ENCODE assay signal across 10 mouse cellular contexts in the genomic region with DNA sequence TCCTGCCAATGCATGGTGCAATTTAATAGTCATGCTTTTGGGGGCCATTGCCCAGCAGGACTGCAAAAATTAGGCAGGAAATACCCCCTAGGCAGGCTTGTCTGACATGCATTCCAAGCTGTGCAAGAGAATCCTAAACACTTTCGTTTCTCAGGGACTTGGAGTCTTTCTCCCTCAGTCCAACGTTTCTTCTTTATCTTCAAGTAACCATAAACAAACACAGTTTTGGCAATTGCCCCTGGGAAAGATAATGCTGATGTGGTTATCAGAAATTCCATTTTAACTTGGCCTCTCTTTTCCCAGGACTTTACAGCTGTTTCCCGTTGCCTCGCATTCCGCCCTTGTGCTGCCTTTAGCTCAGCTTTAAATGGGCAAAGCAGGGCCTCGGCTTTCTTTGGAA.
DNase-seq lines count a peak whose midpoint lies in the region; ATAC-seq and TF ChIP-seq lines count a peak whose summit lies in the region.
"Had no signal": no experiment of that assay in that cellular context is flagged by ENCODE, and none has a peak within 500 bp of the region (broad histone marks: within the 10 kb centered on the region; RNA-seq: fewer than 3 reads in every experiment).

No protein-coding gene starts in this region.

- no peak overlapping the region for H3K9ac ChIP-seq in lung, embryonic 16.5 days (ENCODE audit: low read length)
- H3K9ac ChIP-seq in midbrain, embryonic 11.5 days (ENCODE audit: low read length) = no peak overlapping the region
- H3K9ac ChIP-seq: neural tube, embryonic 13.5 days had no signal

- DNase-seq in gastrocnemius, adult 2 months = no peak
- no peak for DNase-seq in gastrocnemius, postnatal 14 days
- peak; percentile 69 for DNase-seq in fibroblast of lung, adult 2 months (ENCODE audit: low read depth)
- DNase-seq in kidney, adult 9 months = peak; percentile 41
- DNase-seq in midbrain, embryonic 11.5 days (ENCODE audit: low spot score, missing footprints) = no peak
- no peak for DNase-seq in cerebellum, postnatal 25 days
- DNase-seq in neural tube, embryonic 10.5 days (ENCODE audit: extremely low spot score, low spot score) = no peak
- DNase-seq: left cerebral cortex, postnatal 4 days had no signal

- intact Hi-C loops in gastrocnemius, adult 2 months (cut with DNase I) = no loop called here
- intact Hi-C loops in gastrocnemius, postnatal 14 days (cut with DNase I; ENCODE audit: low total_unique reads) = no loop called here

- TF ChIP-seq CTCF in gastrocnemius, adult 2 months (IDR thresholded peaks at IDR 0.05) = no peak

- peaks cover 24% of the 10 kb centered on the region for H3K4me1 ChIP-seq in lung, embryonic 16.5 days (replicated peaks; ENCODE audit: control insufficient read depth, insufficient read depth, low read length)
- no peaks in the 10 kb centered on the region for H3K4me1 ChIP-seq in midbrain, embryonic 11.5 days (ENCODE audit: control insufficient read depth, insufficient read depth, low read length)

- no peaks in the 10 kb centered on the region for H3K27me3 ChIP-seq in lung, embryonic 16.5 days (ENCODE audit: control insufficient read depth, insufficient read depth, low read depth, low read length)
- H3K27me3 ChIP-seq in midbrain, embryonic 11.5 days (ENCODE audit: control insufficient read depth, insufficient read depth, low read length) = no peaks in the 10 kb centered on the region
- H3K27me3 ChIP-seq: neural tube, embryonic 13.5 days had no signal

- peak overlapping the region; percentile 49; the same call in 1 of the 2 replicates for H3K27ac ChIP-seq in gastrocnemius, adult 2 months
- peak overlapping the region; percentile 88 for H3K27ac ChIP-seq in lung, embryonic 16.5 days (ENCODE audit: low read length)
- no peak overlapping the region for H3K27ac ChIP-seq in midbrain, embryonic 11.5 days (ENCODE audit: low read depth, low read length)
- H3K27ac ChIP-seq: neural tube, embryonic 13.5 days had no signal

- H3K4me2 ChIP-seq in lung, embryonic 16.5 days (ENCODE audit: low read depth, low read length) = peak overlapping the region; percentile 27
- H3K4me2 ChIP-seq in midbrain, embryonic 11.5 days = no peak overlapping the region
- H3K4me2 ChIP-seq: neural tube, embryonic 13.5 days had no signal

- H3K4me3 ChIP-seq in gastrocnemius, adult 2 months = peak overlapping the region; percentile 45
- 0 out of 2 replicates have a peak overlapping the region, but pooled peaks have one; percentile 6 for H3K4me3 ChIP-seq in lung, embryonic 16.5 days (ENCODE audit: low read length)
- H3K4me3 ChIP-seq in midbrain, embryonic 11.5 days (ENCODE audit: low read depth, low read length) = no peak overlapping the region
- H3K4me3 ChIP-seq: neural tube, embryonic 13.5 days had no signal

- H3K36me3 ChIP-seq in lung, embryonic 16.5 days (ENCODE audit: control insufficient read depth, insufficient read depth, low read length) = no peaks in the 10 kb centered on the region
- H3K36me3 ChIP-seq in midbrain, embryonic 11.5 days (ENCODE audit: control insufficient read depth, insufficient read depth, low read length) = no peaks in the 10 kb centered on the region
- H3K36me3 ChIP-seq: neural tube, embryonic 13.5 days had no signal

- 11% methylated on average over 6 of the region's 6 CpGs for WGBS in lung, embryonic 16.5 days
- 73% methylated on average over 6 of the region's 6 CpGs for WGBS in midbrain, embryonic 11.5 days

- ATAC-seq in lung, embryonic 16.5 days (ENCODE audit: low read depth) = peak; percentile 82
- no peak for ATAC-seq in midbrain, embryonic 11.5 days (ENCODE audit: low FRiP score)

- H3K9me3 ChIP-seq in lung, embryonic 16.5 days (ENCODE audit: control insufficient read depth, low read length) = no peaks in the 10 kb centered on the region
- no peaks in the 10 kb centered on the region for H3K9me3 ChIP-seq in midbrain, embryonic 11.5 days (ENCODE audit: control insufficient read depth, low read length)
- H3K9me3 ChIP-seq: neural tube, embryonic 13.5 days had no signal

Comparison
In these comparisons a context has a peak if more than half of its experiments do, and no peak if none do; other contexts are left out.
1. DNase-seq: peak in fibroblast of lung, adult 2 months (single experiment) and kidney, adult 9 months (single experiment); none in gastrocnemius, adult 2 months (single experiment), gastrocnemius, postnatal 14 days (single experiment), midbrain, embryonic 11.5 days (single experiment), cerebellum, postnatal 25 days (0 of 2) and neural tube, embryonic 10.5 days (single experiment).